Mouse (Mus musculus) megakaryocyte, embryonic 14.5 days (primary cell): ENCODE results near the gene Bloc1s1. TPM values are rescaled to one million over a fixed set of nuclear protein-coding genes. Genes with fewer than 3 reads are reported as not detected.

ENCODE experiments used
- H3K27me3 ChIP-seq: replicated peaks from 2 replicates; pipeline ENCODE3; 2012; ENCODE audit warnings: inconsistent platforms
- H3K36me3 ChIP-seq: replicated peaks from 2 replicates; pipeline ENCODE3; 2012; ENCODE audit warnings: low read length, inconsistent platforms, mixed read lengths
- H3K4me1 ChIP-seq: 2 replicates; pipeline ENCODE4 v1.6.1; 2012; ENCODE audit warnings: inconsistent platforms
- H3K4me3 ChIP-seq: replicated peaks from 2 replicates; pipeline ENCODE3; 2012; ENCODE audit warnings: moderate library complexity, mild to moderate bottlenecking, inconsistent platforms
- H3K9me3 ChIP-seq: 2 replicates; pipeline ENCODE4 v1.6.1; 2012; ENCODE audit warnings: inconsistent platforms
- FLI1 ChIP-seq: IDR thresholded peaks from 2 replicates; pipeline ENCODE4 v1.6.1; 2012; ENCODE audit warnings: low read length, inconsistent platforms, mixed read lengths
- GATA1 ChIP-seq: IDR thresholded peaks from 3 replicates; pipeline ENCODE4 v1.6.1; 2012; ENCODE audit warnings: mixed read lengths, low read length, inconsistent platforms, borderline replicate concordance
- polyA plus RNA-seq: library from polyadenylated mRNA; stranded (reverse); fragments of >175 nt; gene quantifications from 2 replicates; pipeline ENCODE4 v1.2.3, GENCODE M21; 2012; ENCODE audit warnings: low replicate concordance; ENCODE audit not compliant: insufficient read depth

Bloc1s1 gene
- polyA plus RNA-seq, 1 experiment: 587 TPM

- Histone ChIP-seq H3K4me3 (peak overlapping the region; percentile 94), H3K9me3 (no peaks in the 10 kb centered on the region), H3K36me3 (peaks cover 42% of the 10 kb centered on the region), H3K4me1 (peaks cover 70% of the 10 kb centered on the region), H3K27me3 (peaks cover 22% of the 10 kb centered on the region)
- TF ChIP-seq FLI1: no peak
- TF ChIP-seq GATA1: no peak
Observed at GRCm38 (mm10) chr10:128910066-128910841, 13.6 kb downstream of the Bloc1s1 start.

- H3K27me3 ChIP-seq: peaks cover 22% of the 10 kb centered on the region
- H3K4me3 ChIP-seq: peak overlapping the region; percentile 94
- H3K36me3 ChIP-seq: peaks cover 36% of the 10 kb centered on the region
- no peaks in the 10 kb centered on the region for H3K9me3 ChIP-seq
- H3K4me1 ChIP-seq: peaks cover 72% of the 10 kb centered on the region
- no peak for TF ChIP-seq FLI1
- TF ChIP-seq GATA1: no peak
Observed at GRCm38 (mm10) chr10:128909567-128910028, 14.2 kb downstream of the Bloc1s1 start.

- peaks cover 29% of the 10 kb centered on the region for H3K36me3 ChIP-seq
- H3K9me3 ChIP-seq: no peaks in the 10 kb centered on the region
- H3K4me1 ChIP-seq: peaks cover 77% of the 10 kb centered on the region
- H3K27me3 ChIP-seq: peaks cover 22% of the 10 kb centered on the region
- TF ChIP-seq FLI1 (no peak), GATA1 (no peak)
- H3K4me3 ChIP-seq: peak overlapping the region; percentile 94
Observed at GRCm38 (mm10) chr10:128908778-128909448, 14.9 kb downstream of the Bloc1s1 start.

- TF ChIP-seq FLI1: no peak
- TF ChIP-seq GATA1: no peak
- H3K4me1 ChIP-seq: peaks cover 79% of the 10 kb centered on the region
- peaks cover 11% of the 10 kb centered on the region for H3K27me3 ChIP-seq
- H3K36me3 ChIP-seq: no peaks in the 10 kb centered on the region
- no peak overlapping the region for H3K4me3 ChIP-seq
- H3K9me3 ChIP-seq: no peaks in the 10 kb centered on the region
Observed at GRCm38 (mm10) chr10:128904812-128905211, 19.0 kb downstream of the Bloc1s1 start.

GRCm38 (mm10) chr10:128902409-128902988 lies 21.3 kb downstream of the Bloc1s1 start:
- no peaks in the 10 kb centered on the region for H3K36me3 ChIP-seq
- H3K27me3 ChIP-seq: no peaks in the 10 kb centered on the region
- H3K4me3 ChIP-seq: peak overlapping the region; percentile 65
- H3K9me3 ChIP-seq: no peaks in the 10 kb centered on the region
- TF ChIP-seq FLI1 (no peak), GATA1 (no peak)
- peaks cover 68% of the 10 kb centered on the region for H3K4me1 ChIP-seq

GRCm38 (mm10) chr10:128901409-128901808 lies 22.4 kb downstream of the Bloc1s1 start:
- no peak for TF ChIP-seq FLI1
- no peak for TF ChIP-seq GATA1
- Histone ChIP-seq H3K36me3 (no peaks in the 10 kb centered on the region), H3K9me3 (no peaks in the 10 kb centered on the region), H3K27me3 (peaks cover 5% of the 10 kb centered on the region), H3K4me1 (peaks cover 69% of the 10 kb centered on the region), H3K4me3 (peak overlapping the region; percentile 51)

GRCm38 (mm10) chr10:128900698-128901097 lies 23.1 kb downstream of the Bloc1s1 start, which contains the start of gene Cd63:
Gene Cd63, plus strand, starts transcription at chr10:128900989.
- H3K27me3 ChIP-seq: peaks cover 11% of the 10 kb centered on the region
- no peak for TF ChIP-seq GATA1
- TF ChIP-seq FLI1: no peak
- H3K9me3 ChIP-seq: no peaks in the 10 kb centered on the region
- H3K4me1 ChIP-seq: peaks cover 69% of the 10 kb centered on the region
- no peaks in the 10 kb centered on the region for H3K36me3 ChIP-seq
- H3K4me3 ChIP-seq: peak within 1 kb of the TSS; percentile 71

- Histone ChIP-seq H3K4me1 (peaks cover 75% of the 10 kb centered on the region), H3K27me3 (peaks cover 14% of the 10 kb centered on the region), H3K4me3 (no peak overlapping the region), H3K36me3 (no peaks in the 10 kb centered on the region), H3K9me3 (no peaks in the 10 kb centered on the region)
- TF ChIP-seq FLI1 (no peak), GATA1 (no peak)
Observed at GRCm38 (mm10) chr10:128899759-128900490, 23.9 kb downstream of the Bloc1s1 start.

GRCm38 (mm10) chr10:128897501-128897900 lies 26.3 kb downstream of the Bloc1s1 start:
- no peaks in the 10 kb centered on the region for H3K36me3 ChIP-seq
- H3K4me3 ChIP-seq: no peak overlapping the region
- H3K9me3 ChIP-seq: no peaks in the 10 kb centered on the region
- peaks cover 31% of the 10 kb centered on the region for H3K27me3 ChIP-seq
- TF ChIP-seq GATA1 (no peak), FLI1 (no peak)
- peaks cover 60% of the 10 kb centered on the region for H3K4me1 ChIP-seq
